Mouse (Mus musculus): ENCODE measurements around the gene Gm8126. TPM values are rescaled to one million over a fixed set of nuclear protein-coding genes. Genes with fewer than 3 reads are reported as not detected.
"Not testable (repeated sequence)": the region's sequence is repeated elsewhere in the genome, so short reads cannot be mapped to it uniquely, and the experiment has no call there.

The Gm8126 gene
- polyA plus RNA-seq, 1 experiment from 2014 or later, result not detected

- H3K9ac ChIP-seq; H3K36me3 ChIP-seq; H3K4me3 ChIP-seq; H3K27me3 ChIP-seq (replicated peaks); H3K4me1 ChIP-seq; H3K4me2 ChIP-seq; H3K27ac ChIP-seq; H3K9me3 ChIP-seq (replicated peaks); ATAC-seq: not testable (repeated sequence)
- WGBS (ENCODE audit: insufficient replicate concordance), result 46% methylated on average over 2 of the region's 2 CpGs
Measured at GRCm38 (mm10) chr14:43277468-43277867, 19.0 kb downstream of the Gm8126 start.

GRCm38 (mm10) chr14:43278146-43278545 lies 19.7 kb downstream of the Gm8126 start:
- not testable (repeated sequence) for ATAC-seq; H3K4me2 ChIP-seq; H3K9ac ChIP-seq; H3K9me3 ChIP-seq (replicated peaks); H3K36me3 ChIP-seq; H3K27me3 ChIP-seq (replicated peaks); H3K27ac ChIP-seq; H3K4me1 ChIP-seq; H3K4me3 ChIP-seq
- 49% methylated on average over 4 of the region's 4 CpGs for WGBS (ENCODE audit: insufficient replicate concordance)

- H3K9me3 ChIP-seq (replicated peaks); H3K36me3 ChIP-seq; ATAC-seq; H3K4me2 ChIP-seq; H3K4me3 ChIP-seq; H3K9ac ChIP-seq; H3K27me3 ChIP-seq (replicated peaks); H3K4me1 ChIP-seq; H3K27ac ChIP-seq: not testable (repeated sequence)
- WGBS (ENCODE audit: insufficient replicate concordance), result 73% methylated on average over 3 of the region's 3 CpGs
Measured at GRCm38 (mm10) chr14:43278681-43279080, 20.2 kb downstream of the Gm8126 start.

GRCm38 (mm10) chr14:43293503-43293902 lies 35.1 kb downstream of the Gm8126 start, which contains the start of gene Gm8127:
TSS of gene Gm8127 (minus strand) at chr14:43293832.
- H3K4me3 ChIP-seq; H3K4me2 ChIP-seq; H3K27ac ChIP-seq; H3K9ac ChIP-seq; H3K36me3 ChIP-seq; H3K27me3 ChIP-seq (replicated peaks); ATAC-seq; H3K9me3 ChIP-seq (replicated peaks); H3K4me1 ChIP-seq: not testable (repeated sequence)
- 57% methylated on average over 3 of the region's 3 CpGs for WGBS (ENCODE audit: insufficient replicate concordance)

Other genes starting within 250 kb of the Gm8126 start
- gene Gm10376, start 243.0 kb upstream of the Gm8126 start, polyA plus RNA-seq (2016; fragmentation: Nextera tagmentation; extraction: Ambion mirVana), result not detected in 2 replicates
- not detected in 2 replicates for gene Gm8094, start 182.0 kb upstream of the Gm8126 start, polyA plus RNA-seq (2016; fragmentation: Nextera tagmentation; extraction: Ambion mirVana)
- not detected in 2 replicates for gene Gm8104, start 158.0 kb upstream of the Gm8126 start, polyA plus RNA-seq (2016; fragmentation: Nextera tagmentation; extraction: Ambion mirVana)
- not detected in 2 replicates for gene Gm7233, start 78.8 kb upstream of the Gm8126 start, polyA plus RNA-seq (2016; fragmentation: Nextera tagmentation; extraction: Ambion mirVana)
- not detected in 2 replicates for gene Gm8122, start 23.3 kb upstream of the Gm8126 start, polyA plus RNA-seq (2016; fragmentation: Nextera tagmentation; extraction: Ambion mirVana)
- not detected in 2 replicates for gene Gm9732, start 16.4 kb downstream of the Gm8126 start, polyA plus RNA-seq (2016; fragmentation: Nextera tagmentation; extraction: Ambion mirVana)
- gene Gm8127, start 35.2 kb downstream of the Gm8126 start, polyA plus RNA-seq (2016; fragmentation: Nextera tagmentation; extraction: Ambion mirVana), result not detected in 2 replicates
- not detected in 2 replicates for gene 1700001F09Rik, start 89.2 kb downstream of the Gm8126 start, polyA plus RNA-seq (2016; fragmentation: Nextera tagmentation; extraction: Ambion mirVana)
- not detected in 2 replicates for gene Gm8138, start 157.7 kb downstream of the Gm8126 start, polyA plus RNA-seq (2016; fragmentation: Nextera tagmentation; extraction: Ambion mirVana)